Mouse (Mus musculus): ENCODE data around the gene Tpcn1.
A peak's percentile ranks its signal among the peaks of the same experiment; 100 is the strongest.

Gene Tpcn1

DNA sequence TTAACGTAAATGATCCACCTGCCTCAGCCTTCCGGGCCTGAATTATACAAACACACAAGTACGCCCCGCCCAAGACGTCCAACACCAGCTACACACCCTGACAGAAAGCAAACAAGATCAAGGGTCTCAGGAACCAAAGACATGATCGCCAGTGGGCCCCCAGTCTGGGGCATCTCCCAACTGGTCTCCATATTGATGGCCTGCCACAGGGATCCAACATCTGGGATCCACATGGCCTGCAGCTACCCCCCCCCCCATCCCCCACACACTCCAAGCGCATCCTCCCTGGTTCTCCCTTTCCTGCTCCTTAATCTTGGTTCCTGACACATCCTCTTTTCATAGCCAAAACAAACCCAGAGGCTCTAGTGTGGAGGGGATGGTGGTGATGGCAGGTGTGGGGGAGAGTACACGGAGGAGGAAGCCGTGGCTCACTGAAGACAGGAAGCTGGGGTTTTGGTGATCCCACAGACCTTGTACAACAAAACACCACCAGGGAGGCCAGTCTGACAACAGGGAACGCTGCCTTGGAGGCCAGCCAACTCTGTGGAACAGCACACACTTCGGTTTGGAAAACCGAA lies 9.9 kb downstream of the Tpcn1 start:
- H3K27me3 ChIP-seq (ENCODE audit: control insufficient read depth, insufficient read depth, low read length, poor library complexity, severe bottlenecking) = no peaks in the 10 kb centered on the region
- no peaks in the 10 kb centered on the region for H3K36me3 ChIP-seq (ENCODE audit: control insufficient read depth, insufficient read depth, low read length, poor library complexity, severe bottlenecking)
- DNase-seq (ENCODE audit: low read depth, low spot score) = peak; percentile 57

GRCm38 (mm10) chr5:120577935-120578441 lies 10.5 kb downstream of the Tpcn1 start:
- H3K27me3 ChIP-seq (ENCODE audit: control insufficient read depth, insufficient read depth, low read length, poor library complexity, severe bottlenecking) = no peaks in the 10 kb centered on the region
- no peaks in the 10 kb centered on the region for H3K36me3 ChIP-seq (ENCODE audit: control insufficient read depth, insufficient read depth, low read length, poor library complexity, severe bottlenecking)
- DNase-seq (ENCODE audit: low read depth, low spot score) = peak; percentile 56

DNA sequence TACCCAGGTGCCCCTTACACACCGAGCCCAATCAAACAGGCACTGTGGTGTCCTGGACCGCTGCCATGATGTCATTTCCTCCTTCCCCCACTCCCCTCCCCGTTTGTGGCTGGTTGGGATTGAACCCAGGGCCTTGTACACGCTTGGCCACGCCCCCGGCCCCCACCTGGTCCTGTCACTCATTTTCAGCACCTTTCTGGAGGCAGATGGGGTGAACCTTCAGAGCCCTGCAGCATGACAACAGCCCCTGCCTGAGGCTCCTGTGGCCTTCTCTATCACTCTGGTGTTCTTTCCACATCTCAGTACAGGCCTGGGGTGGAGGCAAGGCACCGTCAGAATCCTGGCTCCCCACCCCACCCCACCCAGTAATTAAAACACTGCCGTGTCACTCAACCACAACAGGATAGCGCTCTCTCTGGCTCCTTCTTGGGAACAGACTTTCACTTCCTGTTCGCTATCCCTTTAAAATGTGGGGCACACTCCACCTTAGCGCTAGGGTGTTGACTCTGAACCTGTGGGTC lies 11.6 kb downstream of the Tpcn1 start:
- Histone ChIP-seq H3K27me3 (ENCODE audit: control insufficient read depth, insufficient read depth, low read length, poor library complexity, severe bottlenecking) (no peaks in the 10 kb centered on the region), H3K36me3 (ENCODE audit: control insufficient read depth, insufficient read depth, low read length, poor library complexity, severe bottlenecking) (no peaks in the 10 kb centered on the region)
- DNase-seq (ENCODE audit: low read depth, low spot score) = peak; percentile 52

DNA sequence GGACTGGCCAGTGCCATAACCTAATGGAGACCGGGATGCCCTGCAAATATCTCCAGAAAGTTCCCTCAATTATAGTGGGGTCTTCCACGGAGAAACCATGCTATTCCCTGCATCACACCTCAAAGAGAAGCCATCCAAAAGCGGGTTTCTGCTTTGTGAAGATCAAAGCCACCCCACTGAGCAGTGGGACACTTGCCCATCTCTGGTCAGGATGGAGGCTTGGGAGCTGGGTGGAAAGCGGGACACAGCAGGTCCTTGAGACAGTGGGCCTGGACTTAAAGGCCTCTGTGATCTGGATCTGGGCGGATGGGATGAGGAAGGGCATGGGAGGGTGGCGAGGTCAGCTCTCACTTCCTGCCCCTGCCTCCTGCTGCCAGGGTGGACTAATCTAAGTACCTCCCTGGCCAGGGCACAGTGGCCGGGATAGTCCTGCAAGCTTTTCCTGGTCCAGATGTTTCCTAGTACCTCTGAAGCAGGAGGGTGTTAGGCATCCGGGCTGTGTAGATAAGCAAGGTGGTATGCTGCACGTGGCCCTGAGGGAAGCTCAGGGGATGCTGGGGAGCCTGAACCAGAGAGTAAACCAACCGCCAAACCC lies 13.9 kb downstream of the Tpcn1 start:
- no peak for DNase-seq (ENCODE audit: low read depth, low spot score)
- no peaks in the 10 kb centered on the region for H3K36me3 ChIP-seq (ENCODE audit: control insufficient read depth, insufficient read depth, low read length, poor library complexity, severe bottlenecking)

DNA sequence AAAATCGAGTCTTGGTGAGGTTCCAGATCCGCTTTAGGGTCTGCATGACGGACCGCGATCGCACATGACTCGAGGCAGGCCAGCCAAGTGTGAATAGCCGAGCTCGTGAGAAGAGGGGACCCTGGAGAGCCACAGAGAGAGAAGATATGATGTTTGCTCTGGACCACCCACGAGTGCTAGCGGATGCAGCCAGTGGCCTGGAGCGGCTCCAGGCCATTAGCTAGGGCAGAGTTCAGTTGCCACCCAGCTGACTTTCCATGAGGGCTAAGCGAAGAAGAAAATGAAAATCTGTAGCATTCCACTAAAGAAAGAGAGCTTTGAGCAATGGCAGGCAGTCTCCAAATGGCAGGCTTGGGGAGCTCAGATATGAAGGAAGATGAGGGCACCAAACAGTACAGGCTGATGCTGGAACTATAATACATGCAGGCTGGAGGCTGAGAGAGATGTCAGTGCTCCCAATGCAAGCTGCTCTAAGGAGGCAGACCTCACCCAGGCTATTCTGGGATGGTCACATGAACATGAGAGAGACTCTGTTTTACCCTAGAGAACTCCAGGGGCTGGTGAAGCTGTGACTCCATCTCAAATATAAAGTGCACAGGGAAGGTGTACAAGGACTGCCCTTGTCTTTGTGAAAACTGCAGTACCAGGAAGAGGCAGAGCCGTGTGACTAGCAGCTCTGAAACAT lies 17.3 kb downstream of the Tpcn1 start:
- Histone ChIP-seq H3K36me3 (ENCODE audit: control insufficient read depth, insufficient read depth, low read length, poor library complexity, severe bottlenecking) (0 out of 2 replicates have a peak, but pooled peaks cover 2% of the 10 kb centered on the region), H3K27me3 (ENCODE audit: control insufficient read depth, insufficient read depth, low read length, poor library complexity, severe bottlenecking) (no peaks in the 10 kb centered on the region)
- DNase-seq (ENCODE audit: low read depth, low spot score) = no peak

More for the DNA sequence above, 13.9 kb downstream of the Tpcn1 start:
- no peaks in the 10 kb centered on the region for H3K27me3 ChIP-seq (ENCODE audit: control insufficient read depth, insufficient read depth, low read length, poor library complexity, severe bottlenecking)

DNA sequence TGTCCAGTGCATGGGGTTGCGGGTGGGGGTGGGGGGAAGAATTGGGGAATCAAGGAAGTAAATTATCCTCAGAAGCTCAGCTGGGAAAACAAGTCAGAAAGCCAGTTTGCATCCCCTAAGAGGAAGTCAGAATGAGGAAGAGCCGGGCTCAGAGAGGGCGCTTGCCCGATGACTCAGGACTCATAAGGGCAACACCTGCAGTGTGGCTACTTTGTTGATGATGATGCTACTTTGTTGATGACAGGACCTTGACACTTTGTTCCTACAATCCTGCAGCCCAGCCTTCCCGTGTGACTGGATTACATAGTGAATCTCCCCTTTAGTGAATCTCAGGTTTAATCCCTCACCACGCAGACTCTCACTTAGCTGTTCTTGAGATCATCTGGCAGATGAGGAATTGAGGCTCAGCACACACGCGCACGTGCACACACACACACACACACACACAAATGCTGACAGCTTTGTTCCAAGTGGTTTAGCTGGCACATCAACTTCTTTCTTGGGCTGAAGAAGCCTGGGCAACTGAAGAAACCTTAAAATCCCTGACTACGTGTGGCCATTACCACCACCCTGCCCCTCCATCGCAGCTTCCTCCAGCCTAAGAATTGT lies 18.1 kb downstream of the Tpcn1 start:
- peak; percentile 38 for DNase-seq (ENCODE audit: low read depth, low spot score)
- H3K36me3 ChIP-seq (ENCODE audit: control insufficient read depth, insufficient read depth, low read length, poor library complexity, severe bottlenecking) = 0 out of 2 replicates have a peak, but pooled peaks cover 2% of the 10 kb centered on the region
- no peaks in the 10 kb centered on the region for H3K27me3 ChIP-seq (ENCODE audit: control insufficient read depth, insufficient read depth, low read length, poor library complexity, severe bottlenecking)

DNA sequence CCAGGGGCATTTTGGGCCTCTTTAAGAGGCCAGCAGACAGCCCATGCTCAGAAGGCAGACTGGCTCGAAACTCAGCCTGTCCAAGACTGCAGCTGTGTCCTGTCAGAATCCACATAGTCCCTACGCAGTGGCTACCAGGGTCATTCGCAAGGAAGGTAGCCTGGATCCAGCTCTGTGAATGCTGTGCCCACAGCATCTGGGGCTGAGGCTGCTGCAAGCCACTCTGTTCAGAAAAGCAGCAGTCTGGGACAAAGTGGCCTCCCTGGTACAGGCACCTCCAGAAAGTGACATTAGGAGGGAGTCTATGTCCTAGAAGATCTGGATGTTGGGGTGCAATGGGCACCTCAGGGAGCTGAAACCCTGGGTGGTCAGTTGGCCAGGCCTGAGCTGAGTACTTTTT lies 18.7 kb downstream of the Tpcn1 start:
- H3K27me3 ChIP-seq (ENCODE audit: control insufficient read depth, insufficient read depth, low read length, poor library complexity, severe bottlenecking) = no peaks in the 10 kb centered on the region
- DNase-seq (ENCODE audit: low read depth, low spot score) = no peak
- H3K36me3 ChIP-seq (ENCODE audit: control insufficient read depth, insufficient read depth, low read length, poor library complexity, severe bottlenecking) = 0 out of 2 replicates have a peak, but pooled peaks cover 2% of the 10 kb centered on the region

GRCm38 (mm10) chr5:120568964-120569363 lies 19.5 kb downstream of the Tpcn1 start:
- 0 out of 2 replicates have a peak, but pooled peaks cover 2% of the 10 kb centered on the region for H3K36me3 ChIP-seq (ENCODE audit: control insufficient read depth, insufficient read depth, low read length, poor library complexity, severe bottlenecking)
- no peak for DNase-seq (ENCODE audit: low read depth, low spot score)
- no peaks in the 10 kb centered on the region for H3K27me3 ChIP-seq (ENCODE audit: control insufficient read depth, insufficient read depth, low read length, poor library complexity, severe bottlenecking)

GRCm38 (mm10) chr5:120568336-120568768 lies 20.1 kb downstream of the Tpcn1 start:
- Histone ChIP-seq H3K27me3 (ENCODE audit: control insufficient read depth, insufficient read depth, low read length, poor library complexity, severe bottlenecking) (no peaks in the 10 kb centered on the region), H3K36me3 (ENCODE audit: control insufficient read depth, insufficient read depth, low read length, poor library complexity, severe bottlenecking) (0 out of 2 replicates have a peak, but pooled peaks cover 2% of the 10 kb centered on the region)
- DNase-seq (ENCODE audit: low read depth, low spot score) = no peak

DNA sequence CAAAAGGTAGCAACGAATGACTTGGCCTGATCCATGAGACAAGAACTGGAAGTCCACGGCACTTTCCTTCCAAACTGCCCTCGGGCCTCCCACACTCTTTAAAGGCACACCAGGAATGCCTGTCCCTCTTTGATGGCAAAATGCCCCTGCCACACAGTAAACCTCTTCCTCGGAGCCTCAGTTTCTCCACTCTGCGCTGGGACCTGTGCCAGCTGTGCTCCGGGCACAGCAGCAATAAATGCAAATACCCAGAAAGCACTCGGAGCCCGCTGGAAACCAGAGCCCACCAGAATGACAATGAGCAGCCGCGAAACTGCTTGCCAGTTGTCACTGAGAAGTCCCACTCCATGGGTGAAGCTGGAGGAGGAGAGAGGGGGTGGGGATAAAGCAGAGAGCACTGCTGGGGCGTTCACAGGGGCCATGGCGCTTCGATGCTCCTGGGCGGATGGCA lies 20.7 kb downstream of the Tpcn1 start:
- Histone ChIP-seq H3K36me3 (ENCODE audit: control insufficient read depth, insufficient read depth, low read length, poor library complexity, severe bottlenecking) (0 out of 2 replicates have a peak, but pooled peaks cover 2% of the 10 kb centered on the region), H3K27me3 (ENCODE audit: control insufficient read depth, insufficient read depth, low read length, poor library complexity, severe bottlenecking) (no peaks in the 10 kb centered on the region)
- no peak for DNase-seq (ENCODE audit: low read depth, low spot score)

- Histone ChIP-seq H3K36me3 (ENCODE audit: control insufficient read depth, insufficient read depth, low read length, poor library complexity, severe bottlenecking) (0 out of 2 replicates have a peak, but pooled peaks cover 2% of the 10 kb centered on the region), H3K27me3 (ENCODE audit: control insufficient read depth, insufficient read depth, low read length, poor library complexity, severe bottlenecking) (no peaks in the 10 kb centered on the region)
- DNase-seq (ENCODE audit: low read depth, low spot score) = no peak
Observed at GRCm38 (mm10) chr5:120567253-120567701, 21.2 kb downstream of the Tpcn1 start.

- 0 out of 2 replicates have a peak, but pooled peaks cover 2% of the 10 kb centered on the region for H3K36me3 ChIP-seq (ENCODE audit: control insufficient read depth, insufficient read depth, low read length, poor library complexity, severe bottlenecking)
- no peak for DNase-seq (ENCODE audit: low read depth, low spot score)
Observed at GRCm38 (mm10) chr5:120566681-120567252, 21.7 kb downstream of the Tpcn1 start.

GRCm38 (mm10) chr5:120566101-120566500 lies 22.4 kb downstream of the Tpcn1 start:
- DNase-seq (ENCODE audit: low read depth, low spot score) = no peak
- 0 out of 2 replicates have a peak, but pooled peaks cover 2% of the 10 kb centered on the region for H3K36me3 ChIP-seq (ENCODE audit: control insufficient read depth, insufficient read depth, low read length, poor library complexity, severe bottlenecking)
- no peaks in the 10 kb centered on the region for H3K27me3 ChIP-seq (ENCODE audit: control insufficient read depth, insufficient read depth, low read length, poor library complexity, severe bottlenecking)

More at GRCm38 (mm10) chr5:120566681-120567252, 21.7 kb downstream of the Tpcn1 start:
- no peaks in the 10 kb centered on the region for H3K27me3 ChIP-seq (ENCODE audit: control insufficient read depth, insufficient read depth, low read length, poor library complexity, severe bottlenecking)

All from splenic B cell, adult 2 months (primary cell).